Mouse (Mus musculus): ENCODE measurements around the gene Ap1g2. TPM values are rescaled to one million over a fixed set of nuclear protein-coding genes. Genes with fewer than 3 reads are reported as not detected.

The Ap1g2 gene
- polyA plus RNA-seq, 1 experiment from 2014 or later = 16.3 TPM

DNA sequence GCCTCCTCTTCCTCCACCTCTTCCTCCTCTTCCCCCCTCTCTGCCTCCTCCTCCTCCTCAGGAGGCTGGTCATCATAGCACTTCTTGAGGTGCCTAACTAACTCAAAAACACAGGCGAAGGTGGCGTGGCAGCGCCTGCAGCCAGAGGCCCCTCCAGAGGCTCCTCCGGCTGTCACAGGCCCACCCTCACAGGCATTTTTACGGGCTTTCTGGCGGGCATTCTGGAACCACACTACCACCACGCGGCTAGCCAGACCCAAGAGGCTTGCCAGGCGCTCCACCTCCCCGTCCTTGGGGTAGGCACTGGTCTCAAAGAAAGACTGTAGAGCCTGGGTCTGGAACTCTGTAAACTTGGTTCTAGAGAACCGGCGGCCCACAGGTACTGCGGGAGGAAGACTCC, 41.0 kb downstream of the Ap1g2 start:
- no peaks in the 10 kb centered on the region for H3K9me3 ChIP-seq (replicated peaks)
- no peak for ATAC-seq (ENCODE audit: insufficient read depth)
- H3K4me1 ChIP-seq (replicated peaks) = peaks cover 58% of the 10 kb centered on the region
- no peak overlapping the region for H3K9ac ChIP-seq
- no peak overlapping the region for H3K27ac ChIP-seq (replicated peaks)
- no peaks in the 10 kb centered on the region for H3K36me3 ChIP-seq (replicated peaks)
- H3K27me3 ChIP-seq = no peaks in the 10 kb centered on the region; the same call in 1 of the 2 replicates
- 86% methylated on average over 13 of the region's 13 CpGs for WGBS (ENCODE audit: insufficient replicate concordance)
- no peak overlapping the region for H3K4me3 ChIP-seq (replicated peaks)
- H3K4me2 ChIP-seq = no peak overlapping the region

GRCm38 (mm10) chr14:55064481-55065370, 41.7 kb downstream of the Ap1g2 start:
- no peak overlapping the region for H3K27ac ChIP-seq (replicated peaks)
- WGBS (ENCODE audit: insufficient replicate concordance) = 73% methylated on average over 35 of the region's 35 CpGs

GRCm38 (mm10) chr14:55063581-55064381, 42.6 kb downstream of the Ap1g2 start:
- Histone ChIP-seq H3K4me3 (replicated peaks) (peak overlapping the region; percentile 68), H3K9me3 (replicated peaks) (no peaks in the 10 kb centered on the region), H3K36me3 (replicated peaks) (no peaks in the 10 kb centered on the region), H3K4me2 (peak overlapping the region; percentile 83), H3K27ac (replicated peaks) (peak overlapping the region; percentile 87), H3K27me3 (no peaks in the 10 kb centered on the region; the same call in 1 of the 2 replicates), H3K9ac (peak overlapping the region; percentile 75), H3K4me1 (replicated peaks) (peaks cover 72% of the 10 kb centered on the region)
- no peak for ATAC-seq (ENCODE audit: insufficient read depth)
- WGBS (ENCODE audit: insufficient replicate concordance) = 75% methylated on average over 22 of the region's 22 CpGs

More at GRCm38 (mm10) chr14:55064481-55065370, 41.7 kb downstream of the Ap1g2 start:
- peaks cover 62% of the 10 kb centered on the region for H3K4me1 ChIP-seq (replicated peaks)
- H3K36me3 ChIP-seq (replicated peaks) = no peaks in the 10 kb centered on the region
- H3K9me3 ChIP-seq (replicated peaks) = no peaks in the 10 kb centered on the region
- H3K4me2 ChIP-seq = peak overlapping the region; percentile 83
- peak overlapping the region; percentile 68 for H3K4me3 ChIP-seq (replicated peaks)
- H3K9ac ChIP-seq = peak overlapping the region; percentile 75; the same call in 1 of the 2 replicates
- no peak for ATAC-seq (ENCODE audit: insufficient read depth)
- H3K27me3 ChIP-seq = no peaks in the 10 kb centered on the region; the same call in 1 of the 2 replicates

DNA sequence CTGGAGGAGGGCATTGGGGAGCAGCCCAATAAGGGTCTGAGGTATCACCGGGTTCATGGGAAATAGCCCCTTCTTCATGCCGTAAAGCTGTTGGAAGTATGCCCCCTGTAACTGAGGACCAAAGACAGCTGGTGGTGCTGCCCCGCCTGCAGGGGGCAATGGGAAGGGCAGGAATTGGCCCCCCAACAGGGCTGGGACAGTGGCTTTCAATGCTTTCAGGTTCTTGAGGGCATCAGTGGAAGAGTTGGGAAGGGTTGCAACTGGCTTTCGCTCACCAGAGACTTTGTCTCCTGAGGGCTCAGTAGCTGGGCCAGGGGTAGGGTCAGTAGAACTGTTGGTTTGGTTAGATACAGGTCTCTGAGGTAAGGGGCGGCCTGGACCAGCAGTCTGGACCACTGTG, 43.3 kb downstream of the Ap1g2 start:
- Histone ChIP-seq H3K4me1 (replicated peaks) (peaks cover 79% of the 10 kb centered on the region), H3K27ac (replicated peaks) (peak overlapping the region; percentile 87), H3K9ac (peak overlapping the region; percentile 75), H3K4me2 (peak overlapping the region; percentile 83), H3K36me3 (replicated peaks) (no peaks in the 10 kb centered on the region), H3K4me3 (replicated peaks) (peak overlapping the region; percentile 68), H3K27me3 (no peaks in the 10 kb centered on the region; the same call in 1 of the 2 replicates), H3K9me3 (replicated peaks) (no peaks in the 10 kb centered on the region)
- ATAC-seq (ENCODE audit: insufficient read depth) = peak; percentile 42
- 53% methylated on average over 5 of the region's 5 CpGs for WGBS (ENCODE audit: insufficient replicate concordance)

DNA sequence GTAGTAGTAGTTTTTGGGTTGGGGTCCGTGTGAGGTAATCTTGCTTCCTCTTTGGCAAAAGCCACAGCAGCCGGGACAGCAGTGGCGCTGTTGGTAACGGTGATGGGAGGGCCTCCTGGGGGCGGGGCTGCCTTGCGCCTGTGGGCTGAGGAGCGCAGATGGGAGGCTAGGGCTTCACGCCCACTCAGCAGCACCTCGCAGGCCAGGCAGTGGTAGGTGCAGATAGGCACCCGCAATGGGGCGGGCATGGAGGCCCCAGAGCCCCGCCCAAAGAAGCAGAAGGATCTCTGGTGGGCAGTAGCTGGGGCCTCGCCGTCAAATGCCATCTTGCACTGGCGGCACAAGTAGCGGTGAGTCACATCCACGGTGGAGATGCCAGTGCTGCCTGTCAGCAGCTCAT, 43.8 kb downstream of the Ap1g2 start:
- WGBS (ENCODE audit: insufficient replicate concordance) = 4% methylated on average over 17 of the region's 17 CpGs
- Histone ChIP-seq H3K27ac (replicated peaks) (peak overlapping the region; percentile 87), H3K9me3 (replicated peaks) (no peaks in the 10 kb centered on the region), H3K9ac (peak overlapping the region; percentile 75), H3K4me3 (replicated peaks) (peak overlapping the region; percentile 68), H3K27me3 (no peaks in the 10 kb centered on the region; the same call in 1 of the 2 replicates), H3K4me1 (replicated peaks) (peaks cover 83% of the 10 kb centered on the region), H3K36me3 (replicated peaks) (no peaks in the 10 kb centered on the region), H3K4me2 (peak overlapping the region; percentile 83)
- ATAC-seq (ENCODE audit: insufficient read depth) = peak; percentile 100

GRCm38 (mm10) chr14:55061845-55062244, 44.5 kb downstream of the Ap1g2 start:
- ATAC-seq (ENCODE audit: insufficient read depth) = no peak
- H3K9ac ChIP-seq = 0 out of 2 replicates have a peak overlapping the region, but pooled peaks have one; percentile 2

DNA sequence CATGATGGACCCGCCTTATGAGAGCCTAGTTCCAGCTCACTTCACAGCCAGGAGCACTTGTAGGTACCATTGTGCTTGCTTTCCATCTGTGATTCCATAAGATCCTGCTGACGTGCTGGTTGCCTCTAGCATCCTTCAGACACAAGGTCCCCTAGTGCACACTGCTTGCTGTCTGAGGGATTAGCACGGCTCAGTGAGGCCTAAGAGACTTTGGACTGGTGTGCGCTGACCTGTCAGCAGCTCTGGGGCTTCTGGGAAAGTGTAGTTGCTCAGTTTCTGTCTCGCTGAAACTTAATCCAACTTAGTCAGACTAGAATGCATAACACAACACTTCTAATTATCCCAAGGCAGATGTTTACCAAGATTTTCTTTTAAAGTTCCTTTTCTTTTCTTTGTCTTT, 46.5 kb downstream of the Ap1g2 start:
- no peak overlapping the region for H3K9ac ChIP-seq
- H3K27me3 ChIP-seq = no peaks in the 10 kb centered on the region; the same call in 1 of the 2 replicates
- H3K9me3 ChIP-seq (replicated peaks) = no peaks in the 10 kb centered on the region
- no peak overlapping the region for H3K4me3 ChIP-seq (replicated peaks)
- no peaks in the 10 kb centered on the region for H3K36me3 ChIP-seq (replicated peaks)
- 82% methylated on average over 5 of the region's 5 CpGs for WGBS (ENCODE audit: insufficient replicate concordance)
- H3K4me2 ChIP-seq = no peak overlapping the region
- peaks cover 80% of the 10 kb centered on the region for H3K4me1 ChIP-seq (replicated peaks)
- ATAC-seq (ENCODE audit: insufficient read depth) = no peak
- peak overlapping the region; percentile 51; the same call in 1 of the 2 replicates for H3K27ac ChIP-seq (replicated peaks)

More at GRCm38 (mm10) chr14:55061845-55062244, 44.5 kb downstream of the Ap1g2 start:
- peak overlapping the region; percentile 83 for H3K4me2 ChIP-seq
- WGBS (ENCODE audit: insufficient replicate concordance) = 49% methylated on average over 7 of the region's 7 CpGs
- H3K27ac ChIP-seq (replicated peaks) = peak overlapping the region; percentile 74
- no peaks in the 10 kb centered on the region; the same call in 1 of the 2 replicates for H3K27me3 ChIP-seq
- no peaks in the 10 kb centered on the region for H3K36me3 ChIP-seq (replicated peaks)
- no peaks in the 10 kb centered on the region for H3K9me3 ChIP-seq (replicated peaks)
- H3K4me1 ChIP-seq (replicated peaks) = peaks cover 84% of the 10 kb centered on the region
- no peak overlapping the region for H3K4me3 ChIP-seq (replicated peaks)

DNA sequence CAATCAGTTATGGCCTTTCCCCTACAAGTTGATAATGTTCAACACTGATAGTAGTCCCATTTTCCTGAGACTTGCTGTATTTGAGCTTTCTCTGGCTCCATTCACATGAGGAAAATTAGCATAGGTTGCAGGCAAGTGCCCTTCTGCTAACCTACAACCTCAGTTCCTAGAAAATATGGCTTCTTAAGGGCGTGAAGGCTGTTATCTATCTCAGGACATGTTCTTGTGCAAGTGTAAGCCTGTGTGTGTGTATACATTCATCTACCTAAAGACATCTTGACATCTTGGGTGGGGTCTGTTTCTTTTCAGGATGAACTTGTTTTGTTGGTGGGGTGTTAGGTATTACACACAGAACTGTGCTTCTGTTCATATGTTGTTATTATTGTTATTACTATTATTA, 47.4 kb downstream of the Ap1g2 start:
- Histone ChIP-seq H3K27me3 (peaks cover 3% of the 10 kb centered on the region), H3K27ac (replicated peaks) (peak overlapping the region; percentile 51), H3K9ac (no peak overlapping the region), H3K4me2 (0 out of 2 replicates have a peak overlapping the region, but pooled peaks have one; percentile 10), H3K9me3 (replicated peaks) (no peaks in the 10 kb centered on the region), H3K4me3 (replicated peaks) (no peak overlapping the region), H3K36me3 (replicated peaks) (no peaks in the 10 kb centered on the region), H3K4me1 (replicated peaks) (peaks cover 71% of the 10 kb centered on the region)
- 24% methylated on average over 1 of the region's 1 CpGs for WGBS (ENCODE audit: insufficient replicate concordance)
- ATAC-seq (ENCODE audit: insufficient read depth) = no peak

- no peak overlapping the region for H3K4me2 ChIP-seq
- ATAC-seq (ENCODE audit: insufficient read depth) = no peak
- 74% methylated on average over 11 of the region's 11 CpGs for WGBS (ENCODE audit: insufficient replicate concordance)
- H3K9me3 ChIP-seq (replicated peaks) = no peaks in the 10 kb centered on the region
- no peak overlapping the region for H3K4me3 ChIP-seq (replicated peaks)
- H3K9ac ChIP-seq = no peak overlapping the region
- no peaks in the 10 kb centered on the region for H3K36me3 ChIP-seq (replicated peaks)
- peaks cover 35% of the 10 kb centered on the region for H3K4me1 ChIP-seq (replicated peaks)
- peaks cover 8% of the 10 kb centered on the region for H3K27me3 ChIP-seq
- no peak overlapping the region for H3K27ac ChIP-seq (replicated peaks)
These were observed 51.1 kb downstream of the Ap1g2 start for GRCm38 (mm10) chr14:55055167-55055834.

GRCm38 (mm10) chr14:55054191-55054749, 52.1 kb downstream of the Ap1g2 start:
- Histone ChIP-seq H3K9me3 (replicated peaks) (no peaks in the 10 kb centered on the region), H3K4me3 (replicated peaks) (no peak overlapping the region), H3K27ac (replicated peaks) (no peak overlapping the region), H3K9ac (no peak overlapping the region), H3K4me1 (replicated peaks) (peaks cover 27% of the 10 kb centered on the region), H3K27me3 (peaks cover 8% of the 10 kb centered on the region), H3K36me3 (replicated peaks) (no peaks in the 10 kb centered on the region), H3K4me2 (no peak overlapping the region)
- 61% methylated on average over 10 of the region's 10 CpGs for WGBS (ENCODE audit: insufficient replicate concordance)
- no peak for ATAC-seq (ENCODE audit: insufficient read depth)
